Mouse (Mus musculus) hindbrain, embryonic 16.5 days (tissue): Measurements from ENCODE around the gene Ddr2. TPM values are rescaled to one million over a fixed set of nuclear protein-coding genes. Genes with fewer than 3 reads are reported as not detected.

Experiments
- ATAC-seq: fragments of 200-750 bp; cut with Nextera tagmentation; 2 replicates; pipeline ENCODE4 v1.8.0; 2017; ENCODE audit warnings: moderate TSS enrichment, moderate library complexity
- H3K27ac ChIP-seq: fragments of 300-500 bp; sonication (generic); 2 replicates; pipeline ENCODE4 v1.5.1; 2014; ENCODE audit warnings: low read depth, mild to moderate bottlenecking, control low read depth, low read length, moderate library complexity
- H3K27me3 ChIP-seq: fragments of 300-500 bp; sonication (generic); replicated peaks from 2 replicates; pipeline ENCODE4 v1.6.1; 2014; ENCODE audit warnings: low read length; ENCODE audit not compliant: control insufficient read depth, insufficient read depth
- H3K36me3 ChIP-seq: fragments of 300-500 bp; sonication (generic); 2 replicates; pipeline ENCODE4 v1.6.1; 2014; ENCODE audit warnings: mild to moderate bottlenecking, low read length, moderate library complexity, mixed read lengths; ENCODE audit not compliant: control insufficient read depth, insufficient read depth
- H3K4me1 ChIP-seq: fragments of 300-500 bp; sonication (generic); 2 replicates; pipeline ENCODE4 v1.6.1; 2014; ENCODE audit warnings: low read depth, low read length; ENCODE audit not compliant: control insufficient read depth, insufficient read depth
- H3K4me2 ChIP-seq: fragments of 300-500 bp; sonication (generic); 2 replicates; pipeline ENCODE4 v1.6.1; 2014; ENCODE audit warnings: mild to moderate bottlenecking, low read length, control low read depth, moderate library complexity
- H3K4me3 ChIP-seq: fragments of 300-500 bp; sonication (generic); 2 replicates; pipeline ENCODE4 v1.5.1; 2014; ENCODE audit warnings: mild to moderate bottlenecking, low read length, control low read depth, moderate library complexity
- H3K9ac ChIP-seq: fragments of 300-500 bp; sonication (generic); 2 replicates; pipeline ENCODE4 v1.6.1; 2014; ENCODE audit warnings: low read depth, mild to moderate bottlenecking, control low read depth, low read length, moderate library complexity
- H3K9me3 ChIP-seq: fragments of 300-500 bp; sonication (generic); 2 replicates; pipeline ENCODE4 v1.6.1; 2014; ENCODE audit warnings: mild to moderate bottlenecking, low read length, moderate library complexity; ENCODE audit not compliant: control insufficient read depth
- WGBS: fragments of 180-500 bp; shearing (Covaris S2); extraction: QIAGEN DNeasy Blood & Tissue Kit; methylation state at CpG from one replicate; pipeline ENCODE4 v1.1.7; 2014; 5-methylcytosine and 5-hydroxymethylcytosine counted together
- polyA plus RNA-seq: library from polyadenylated mRNA; unstranded; fragments of >200 nt; fragmentation: Nextera tagmentation; extraction: Ambion mirVana; gene quantifications from 2 replicates; pipeline ENCODE4 v1.2.1, GENCODE M21; 2015

The Ddr2 gene
- polyA plus RNA-seq, 1 experiment from 2014 or later, result 7.7 TPM

GRCm38 (mm10) chr1:169931698-169932097 lies 178.9 kb downstream of the Ddr2 start:
- Histone ChIP-seq H3K9me3 (no peaks in the 10 kb centered on the region), H3K4me3 (no peak overlapping the region), H3K4me1 (peaks cover 9% of the 10 kb centered on the region), H3K27me3 (no peaks in the 10 kb centered on the region), H3K36me3 (no peaks in the 10 kb centered on the region), H3K9ac (no peak overlapping the region), H3K27ac (peak overlapping the region; percentile 34; the same call in 1 of the 2 replicates), H3K4me2 (peak overlapping the region; percentile 21)
- 79% methylated on average over 7 of the region's 7 CpGs for WGBS
- ATAC-seq, result no peak

- H3K9me3 ChIP-seq, result no peaks in the 10 kb centered on the region
- H3K4me3 ChIP-seq, result peak within 1 kb of the TSS; percentile 2; the same call in 1 of the 2 replicates
- peak within 1 kb of the TSS; percentile 37 for H3K4me2 ChIP-seq
- ATAC-seq, result peak; percentile 92
- H3K27me3 ChIP-seq, result no peaks in the 10 kb centered on the region
- H3K9ac ChIP-seq, result 0 out of 2 replicates have a peak within 1 kb of the TSS, but pooled peaks have one; percentile 10
- 14% methylated on average over 12 of the region's 12 CpGs for WGBS
- H3K4me1 ChIP-seq, result peaks cover under 1% of the 10 kb centered on the region
- H3K36me3 ChIP-seq, result no peaks in the 10 kb centered on the region
- H3K27ac ChIP-seq, result peak within 1 kb of the TSS; percentile 60
These were observed 182.0 kb downstream of the Ddr2 start, which contains the start of gene Ccdc190 for GRCm38 (mm10) chr1:169928454-169928971. Gene Ccdc190 (plus strand): TSS chr1:169928648.

- peak; percentile 62 for ATAC-seq
- H3K9me3 ChIP-seq, result no peaks in the 10 kb centered on the region
- no peaks in the 10 kb centered on the region for H3K36me3 ChIP-seq
- H3K4me3 ChIP-seq, result no peak overlapping the region
- H3K27ac ChIP-seq, result peak overlapping the region; percentile 55
- H3K4me1 ChIP-seq, result no peaks in the 10 kb centered on the region; the same call in 1 of the 2 replicates
- H3K27me3 ChIP-seq, result no peaks in the 10 kb centered on the region
- 39% methylated on average over 8 of the region's 8 CpGs for WGBS
- no peak overlapping the region for H3K9ac ChIP-seq
- peak overlapping the region; percentile 4; the same call in 1 of the 2 replicates for H3K4me2 ChIP-seq
These were observed 182.7 kb downstream of the Ddr2 start for GRCm38 (mm10) chr1:169927753-169928369.

- 59% methylated on average over 2 of the region's 2 CpGs for WGBS
- H3K9ac ChIP-seq, result no peak overlapping the region
- no peak for ATAC-seq
- H3K27ac ChIP-seq, result no peak overlapping the region
- H3K4me3 ChIP-seq, result no peak overlapping the region
- H3K4me2 ChIP-seq, result no peak overlapping the region
- no peaks in the 10 kb centered on the region for H3K36me3 ChIP-seq
- H3K4me1 ChIP-seq, result no peaks in the 10 kb centered on the region
- no peaks in the 10 kb centered on the region for H3K27me3 ChIP-seq
- no peaks in the 10 kb centered on the region for H3K9me3 ChIP-seq
These were observed 186.0 kb downstream of the Ddr2 start for GRCm38 (mm10) chr1:169924567-169924966.

Other genes starting within 250 kb of the Ddr2 start
- gene Ccdc190, start 182.1 kb downstream of the Ddr2 start, polyA plus RNA-seq, result 3.2 and 3.9 TPM in 2 replicates
- gene Hsd17b7, start 141.5 kb downstream of the Ddr2 start, polyA plus RNA-seq, result 26.5 and 33.3 TPM in 2 replicates
- 65.0 and 65.4 TPM in 2 replicates for gene Uap1, start 64.2 kb upstream of the Ddr2 start, polyA plus RNA-seq
- gene Uhmk1, start 104.6 kb upstream of the Ddr2 start, polyA plus RNA-seq, result 8.1 and 10.4 TPM in 2 replicates
- 0.15 TPM in 1 of 2 replicates, not detected in the other for gene Sh2d1b2, start 122.0 kb upstream of the Ddr2 start, polyA plus RNA-seq
- gene Sh2d1b1, start 166.6 kb upstream of the Ddr2 start, polyA plus RNA-seq, result 0.06 TPM in 1 of 2 replicates, not detected in the other
- 1.4 and 1.6 TPM in 2 replicates for gene Gm7694, start 195.6 kb upstream of the Ddr2 start, polyA plus RNA-seq
- gene Spata46, start 198.0 kb upstream of the Ddr2 start, polyA plus RNA-seq, result 0.63 and 0.85 TPM in 2 replicates